Mouse (Mus musculus): ENCODE data around the gene 1500011B03Rik. TPM values are rescaled to one million over a fixed set of nuclear protein-coding genes. Genes with fewer than 3 reads are reported as not detected.
A peak's percentile ranks its signal among the peaks of the same experiment; 100 is the strongest.

The 1500011B03Rik gene
- polyA plus RNA-seq, 1 experiment from 2014 or later = 39.0 TPM

GRCm38 (mm10) chr5:114799848-114800247, 23.4 kb downstream of the 1500011B03Rik start:
- Histone ChIP-seq H3K9ac (no peak overlapping the region), H3K27ac (no peak overlapping the region), H3K9me3 (replicated peaks) (no peaks in the 10 kb centered on the region), H3K4me1 (replicated peaks) (peaks cover 17% of the 10 kb centered on the region), H3K4me2 (no peak overlapping the region), H3K36me3 (peaks cover 33% of the 10 kb centered on the region), H3K27me3 (no peaks in the 10 kb centered on the region), H3K4me3 (no peak overlapping the region)
- 72% methylated on average over 11 of the region's 11 CpGs for WGBS
- no peak for ATAC-seq (replicated peaks; ENCODE audit: insufficient number of reproducible peaks, insufficient read depth, low FRiP score, low read depth)

GRCm38 (mm10) chr5:114797253-114797652, 26.0 kb downstream of the 1500011B03Rik start:
- H3K27me3 ChIP-seq = no peaks in the 10 kb centered on the region
- H3K4me2 ChIP-seq = no peak overlapping the region
- no peak overlapping the region for H3K4me3 ChIP-seq
- no peak for ATAC-seq (replicated peaks; ENCODE audit: insufficient number of reproducible peaks, insufficient read depth, low FRiP score, low read depth)
- WGBS = 87% methylated on average over 8 of the region's 8 CpGs
- H3K27ac ChIP-seq = no peak overlapping the region
- H3K9ac ChIP-seq = no peak overlapping the region
- H3K4me1 ChIP-seq (replicated peaks) = peaks cover 18% of the 10 kb centered on the region
- no peaks in the 10 kb centered on the region for H3K9me3 ChIP-seq (replicated peaks)
- H3K36me3 ChIP-seq = peaks cover 21% of the 10 kb centered on the region

- ATAC-seq (replicated peaks; ENCODE audit: insufficient number of reproducible peaks, insufficient read depth, low FRiP score, low read depth) = peak; percentile 44; the same call in 1 of the 2 replicates
- Histone ChIP-seq H3K36me3 (peaks cover 29% of the 10 kb centered on the region), H3K9me3 (replicated peaks) (no peaks in the 10 kb centered on the region), H3K27me3 (no peaks in the 10 kb centered on the region), H3K4me2 (peak overlapping the region; percentile 69), H3K9ac (no peak overlapping the region; the same call in 1 of the 2 replicates), H3K4me3 (peak overlapping the region; percentile 42), H3K4me1 (replicated peaks) (peaks cover 18% of the 10 kb centered on the region), H3K27ac (no peak overlapping the region)
- WGBS = 14% methylated on average over 40 of the region's 40 CpGs
Measured at GRCm38 (mm10) chr5:114796299-114797012, 26.8 kb downstream of the 1500011B03Rik start.

- Histone ChIP-seq H3K27me3 (no peaks in the 10 kb centered on the region), H3K4me2 (no peak overlapping the region), H3K4me3 (no peak overlapping the region), H3K9me3 (replicated peaks) (no peaks in the 10 kb centered on the region), H3K27ac (no peak overlapping the region), H3K36me3 (peaks cover 34% of the 10 kb centered on the region), H3K9ac (no peak overlapping the region), H3K4me1 (replicated peaks) (peaks cover 18% of the 10 kb centered on the region)
- WGBS = 61% methylated on average over 9 of the region's 9 CpGs
- no peak for ATAC-seq (replicated peaks; ENCODE audit: insufficient number of reproducible peaks, insufficient read depth, low FRiP score, low read depth)
Measured at GRCm38 (mm10) chr5:114795653-114796052, 27.6 kb downstream of the 1500011B03Rik start.

GRCm38 (mm10) chr5:114795231-114795630, 28.0 kb downstream of the 1500011B03Rik start:
- Histone ChIP-seq H3K27ac (no peak overlapping the region), H3K9ac (no peak overlapping the region), H3K36me3 (peaks cover 30% of the 10 kb centered on the region), H3K27me3 (no peaks in the 10 kb centered on the region), H3K4me3 (no peak overlapping the region), H3K4me2 (no peak overlapping the region), H3K9me3 (replicated peaks) (no peaks in the 10 kb centered on the region), H3K4me1 (replicated peaks) (peaks cover 18% of the 10 kb centered on the region)
- ATAC-seq (replicated peaks; ENCODE audit: insufficient number of reproducible peaks, insufficient read depth, low FRiP score, low read depth) = no peak
- 36% methylated on average over 9 of the region's 9 CpGs for WGBS

GRCm38 (mm10) chr5:114794609-114795008, 28.7 kb downstream of the 1500011B03Rik start:
- no peak for ATAC-seq (replicated peaks; ENCODE audit: insufficient number of reproducible peaks, insufficient read depth, low FRiP score, low read depth)
- H3K27ac ChIP-seq = no peak overlapping the region
- H3K4me1 ChIP-seq (replicated peaks) = peaks cover 18% of the 10 kb centered on the region
- no peak overlapping the region for H3K9ac ChIP-seq
- H3K4me2 ChIP-seq = no peak overlapping the region
- no peaks in the 10 kb centered on the region for H3K27me3 ChIP-seq
- peaks cover 27% of the 10 kb centered on the region for H3K36me3 ChIP-seq
- H3K4me3 ChIP-seq = no peak overlapping the region
- H3K9me3 ChIP-seq (replicated peaks) = no peaks in the 10 kb centered on the region
- WGBS = 65% methylated on average over 4 of the region's 4 CpGs

GRCm38 (mm10) chr5:114793317-114793716, 30.0 kb downstream of the 1500011B03Rik start:
- H3K4me1 ChIP-seq (replicated peaks) = peaks cover 18% of the 10 kb centered on the region
- H3K9me3 ChIP-seq (replicated peaks) = no peaks in the 10 kb centered on the region
- H3K4me2 ChIP-seq = no peak overlapping the region
- H3K27me3 ChIP-seq = no peaks in the 10 kb centered on the region
- no peak overlapping the region for H3K9ac ChIP-seq
- H3K27ac ChIP-seq = no peak overlapping the region
- H3K4me3 ChIP-seq = no peak overlapping the region
- ATAC-seq (replicated peaks; ENCODE audit: insufficient number of reproducible peaks, insufficient read depth, low FRiP score, low read depth) = no peak
- WGBS = 65% methylated on average over 7 of the region's 7 CpGs
- peaks cover 31% of the 10 kb centered on the region for H3K36me3 ChIP-seq

- peaks cover 21% of the 10 kb centered on the region for H3K36me3 ChIP-seq
- 59% methylated on average over 5 of the region's 5 CpGs for WGBS
- no peaks in the 10 kb centered on the region for H3K27me3 ChIP-seq
- H3K4me1 ChIP-seq (replicated peaks) = peaks cover 43% of the 10 kb centered on the region
- 0 out of 2 replicates have a peak overlapping the region, but pooled peaks have one; percentile 30 for H3K4me2 ChIP-seq
- H3K9ac ChIP-seq = no peak overlapping the region
- H3K27ac ChIP-seq = peak overlapping the region; percentile 81
- no peaks in the 10 kb centered on the region for H3K9me3 ChIP-seq (replicated peaks)
- no peak overlapping the region for H3K4me3 ChIP-seq
- no peak for ATAC-seq (replicated peaks; ENCODE audit: insufficient number of reproducible peaks, insufficient read depth, low FRiP score, low read depth)
Measured at GRCm38 (mm10) chr5:114785196-114785595, 38.1 kb downstream of the 1500011B03Rik start.

- Histone ChIP-seq H3K27me3 (no peaks in the 10 kb centered on the region), H3K4me1 (replicated peaks) (peaks cover 45% of the 10 kb centered on the region), H3K9ac (no peak overlapping the region), H3K4me3 (no peak overlapping the region), H3K9me3 (replicated peaks) (no peaks in the 10 kb centered on the region), H3K27ac (peak overlapping the region; percentile 81), H3K4me2 (0 out of 2 replicates have a peak overlapping the region, but pooled peaks have one; percentile 30), H3K36me3 (peaks cover 20% of the 10 kb centered on the region)
- peak; percentile 50 for ATAC-seq (replicated peaks; ENCODE audit: insufficient number of reproducible peaks, insufficient read depth, low FRiP score, low read depth)
- 40% methylated on average over 16 of the region's 16 CpGs for WGBS
Measured at GRCm38 (mm10) chr5:114784622-114785165, 38.6 kb downstream of the 1500011B03Rik start.

GRCm38 (mm10) chr5:114783405-114784163, 39.7 kb downstream of the 1500011B03Rik start:
- H3K4me3 ChIP-seq = no peak overlapping the region
- H3K36me3 ChIP-seq = peaks cover 16% of the 10 kb centered on the region; the same call in 1 of the 2 replicates
- no peak overlapping the region for H3K4me2 ChIP-seq
- no peaks in the 10 kb centered on the region for H3K27me3 ChIP-seq
- 0 out of 2 replicates have a peak, but pooled peaks have one; percentile 40 for ATAC-seq (replicated peaks; ENCODE audit: insufficient number of reproducible peaks, insufficient read depth, low FRiP score, low read depth)
- H3K9me3 ChIP-seq (replicated peaks) = no peaks in the 10 kb centered on the region
- H3K27ac ChIP-seq = peak overlapping the region; percentile 81
- no peak overlapping the region for H3K9ac ChIP-seq
- peaks cover 49% of the 10 kb centered on the region for H3K4me1 ChIP-seq (replicated peaks)
- WGBS = 57% methylated on average over 12 of the region's 12 CpGs

GRCm38 (mm10) chr5:114782991-114783390, 40.3 kb downstream of the 1500011B03Rik start:
- peaks cover 49% of the 10 kb centered on the region for H3K4me1 ChIP-seq (replicated peaks)
- no peak for ATAC-seq (replicated peaks; ENCODE audit: insufficient number of reproducible peaks, insufficient read depth, low FRiP score, low read depth)
- WGBS = 59% methylated on average over 9 of the region's 9 CpGs

More at GRCm38 (mm10) chr5:114782991-114783390, 40.3 kb downstream of the 1500011B03Rik start:
- no peak overlapping the region for H3K9ac ChIP-seq
- peak overlapping the region; percentile 81; the same call in 1 of the 2 replicates for H3K27ac ChIP-seq
- H3K27me3 ChIP-seq = no peaks in the 10 kb centered on the region
- H3K4me2 ChIP-seq = no peak overlapping the region
- peaks cover 16% of the 10 kb centered on the region; the same call in 1 of the 2 replicates for H3K36me3 ChIP-seq
- no peak overlapping the region for H3K4me3 ChIP-seq
- H3K9me3 ChIP-seq (replicated peaks) = no peaks in the 10 kb centered on the region
